Mouse (Mus musculus): ENCODE data around the gene Pld5.

DNA sequence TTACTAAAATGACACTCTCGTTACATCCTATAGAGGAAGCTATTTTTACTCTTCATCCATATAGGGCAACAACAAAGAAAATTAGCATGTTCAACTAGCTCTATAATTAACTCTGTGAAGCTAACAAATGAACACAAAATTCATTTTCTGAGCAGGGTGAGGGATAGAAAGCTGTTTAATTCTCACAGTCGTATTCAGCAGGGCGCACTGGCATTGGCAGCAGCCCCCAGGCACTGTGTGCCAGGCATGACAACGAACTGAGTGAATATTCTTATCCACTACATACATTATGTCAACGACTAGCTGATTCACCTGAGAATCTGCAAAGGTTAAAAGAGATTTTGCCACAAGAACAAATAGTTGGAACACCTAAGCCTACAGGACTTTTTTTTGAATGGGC lies 304.4 kb downstream of the Pld5 start:
- TF ChIP-seq POLR2A (IDR thresholded peaks at IDR 0.05; ENCODE audit: borderline replicate concordance, extremely low read depth, insufficient read depth, insufficient read length, poor library complexity, severe bottlenecking) (no peak), CTCF (IDR thresholded peaks at IDR 0.05; ENCODE audit: borderline replicate concordance, extremely low read depth, insufficient read depth, insufficient read length) (no peak)

Data from brain, embryonic 14.5 days (tissue).